21 mouse cellular contexts compared by ENCODE assay signal in genomic region chr13:81045345-81045744, GRCm38 (mm10).
DNase-seq lines count a peak whose midpoint lies in the region; ATAC-seq and TF ChIP-seq lines count a peak whose summit lies in the region.
"Had no signal": no experiment of that assay in that cellular context is flagged by ENCODE, and none has a peak within 500 bp of the region (broad histone marks: within the 10 kb centered on the region; RNA-seq: fewer than 3 reads in every experiment).

No protein-coding gene starts in this region.

- no peak for TF ChIP-seq CTCF in hindbrain, postnatal 0 days (IDR thresholded peaks at IDR 0.05; ENCODE audit: low read depth)
- TF ChIP-seq CTCF in liver, postnatal 0 days (IDR thresholded peaks at IDR 0.05; ENCODE audit: low read depth), result no peak

- no peak for DNase-seq in midbrain, embryonic 11.5 days (ENCODE audit: low spot score, missing footprints)
- DNase-seq in hindbrain, postnatal 0 days (ENCODE audit: low spot score), result peak; percentile 5
- no peak for DNase-seq in urinary bladder, adult 2 months (ENCODE audit: low spot score)
- no peak for DNase-seq in liver, postnatal 0 days
- DNase-seq: adrenal gland, postnatal 10 days; cerebellum, adult 9-10 months; gastrocnemius, postnatal 36 days; heart, postnatal 14 days; liver; lung, embryonic 14.5 days; lung, postnatal 4 days; right cerebral cortex, postnatal 25 days; thymus, postnatal 14 days had no signal

- no peaks in the 10 kb centered on the region for H3K4me1 ChIP-seq in forebrain, embryonic 15.5 days
- H3K4me1 ChIP-seq in forebrain, embryonic 12.5 days, result 0 out of 2 replicates have a peak, but pooled peaks cover 5% of the 10 kb centered on the region
- H3K4me1 ChIP-seq in midbrain, embryonic 13.5 days (replicated peaks), result peaks cover 4% of the 10 kb centered on the region; the same call in 1 of the 2 replicates
- H3K4me1 ChIP-seq in midbrain, embryonic 11.5 days (ENCODE audit: control insufficient read depth, insufficient read depth, low read length), result no peaks in the 10 kb centered on the region
- H3K4me1 ChIP-seq in hindbrain, postnatal 0 days (ENCODE audit: insufficient read depth, low read length), result no peaks in the 10 kb centered on the region
- no peaks in the 10 kb centered on the region for H3K4me1 ChIP-seq in neural tube, embryonic 15.5 days
- no peaks in the 10 kb centered on the region for H3K4me1 ChIP-seq in liver, postnatal 0 days (ENCODE audit: insufficient read depth)
- H3K4me1 ChIP-seq: heart, embryonic 10.5 days; intestine, embryonic 15.5 days; kidney, embryonic 15.5 days; midbrain, embryonic 12.5 days had no signal

- H3K4me3 ChIP-seq in forebrain, embryonic 15.5 days, result no peak overlapping the region
- no peak overlapping the region for H3K4me3 ChIP-seq in forebrain, embryonic 12.5 days (replicated peaks)
- H3K4me3 ChIP-seq in midbrain, embryonic 13.5 days (replicated peaks), result no peak overlapping the region
- H3K4me3 ChIP-seq in midbrain, embryonic 11.5 days (ENCODE audit: low read depth, low read length), result no peak overlapping the region
- H3K4me3 ChIP-seq in hindbrain, postnatal 0 days (ENCODE audit: low read length), result no peak overlapping the region
- H3K4me3 ChIP-seq in neural tube, embryonic 15.5 days (replicated peaks), result no peak overlapping the region
- no peak overlapping the region for H3K4me3 ChIP-seq in liver, postnatal 0 days (ENCODE audit: low read depth, low read length)
- H3K4me3 ChIP-seq: heart, embryonic 10.5 days; intestine, embryonic 15.5 days; kidney, embryonic 15.5 days; midbrain, embryonic 12.5 days had no signal

- no peak overlapping the region for H3K27ac ChIP-seq in forebrain, embryonic 15.5 days (replicated peaks)
- no peak overlapping the region for H3K27ac ChIP-seq in forebrain, embryonic 12.5 days
- no peak overlapping the region for H3K27ac ChIP-seq in midbrain, embryonic 13.5 days
- no peak overlapping the region for H3K27ac ChIP-seq in midbrain, embryonic 11.5 days (ENCODE audit: low read depth, low read length)
- H3K27ac ChIP-seq in hindbrain, postnatal 0 days, result no peak overlapping the region
- H3K27ac ChIP-seq in neural tube, embryonic 15.5 days (replicated peaks), result no peak overlapping the region
- H3K27ac ChIP-seq in liver, postnatal 0 days (ENCODE audit: low read depth), result no peak overlapping the region
- H3K27ac ChIP-seq: heart, embryonic 10.5 days; intestine, embryonic 15.5 days; kidney, embryonic 15.5 days; midbrain, embryonic 12.5 days had no signal

- no peaks in the 10 kb centered on the region for H3K27me3 ChIP-seq in forebrain, embryonic 15.5 days
- no peaks in the 10 kb centered on the region for H3K27me3 ChIP-seq in forebrain, embryonic 12.5 days
- no peaks in the 10 kb centered on the region for H3K27me3 ChIP-seq in midbrain, embryonic 13.5 days
- no peaks in the 10 kb centered on the region for H3K27me3 ChIP-seq in midbrain, embryonic 11.5 days (ENCODE audit: control insufficient read depth, insufficient read depth, low read length)
- H3K27me3 ChIP-seq in hindbrain, postnatal 0 days (ENCODE audit: insufficient read depth, low read length), result no peaks in the 10 kb centered on the region
- no peaks in the 10 kb centered on the region for H3K27me3 ChIP-seq in neural tube, embryonic 15.5 days (replicated peaks)
- H3K27me3 ChIP-seq in liver, postnatal 0 days (ENCODE audit: insufficient read depth, low read length), result no peaks in the 10 kb centered on the region
- H3K27me3 ChIP-seq: intestine, embryonic 15.5 days; kidney, embryonic 15.5 days; midbrain, embryonic 12.5 days had no signal

- no peak for TF ChIP-seq EP300 in liver, postnatal 0 days (IDR thresholded peaks at IDR 0.05; ENCODE audit: low read depth)

- H3K4me2 ChIP-seq in forebrain, embryonic 15.5 days (replicated peaks), result no peak overlapping the region
- no peak overlapping the region for H3K4me2 ChIP-seq in forebrain, embryonic 12.5 days
- no peak overlapping the region for H3K4me2 ChIP-seq in midbrain, embryonic 13.5 days (replicated peaks)
- no peak overlapping the region for H3K4me2 ChIP-seq in midbrain, embryonic 11.5 days
- H3K4me2 ChIP-seq in hindbrain, postnatal 0 days (ENCODE audit: low read depth, low read length), result no peak overlapping the region
- H3K4me2 ChIP-seq in neural tube, embryonic 15.5 days, result no peak overlapping the region
- H3K4me2 ChIP-seq in liver, postnatal 0 days (ENCODE audit: low read depth, low read length), result no peak overlapping the region
- H3K4me2 ChIP-seq: intestine, embryonic 15.5 days; kidney, embryonic 15.5 days; lung, embryonic 14.5 days; midbrain, embryonic 12.5 days had no signal

- H3K9ac ChIP-seq in forebrain, embryonic 15.5 days (replicated peaks), result no peak overlapping the region
- no peak overlapping the region for H3K9ac ChIP-seq in forebrain, embryonic 12.5 days
- H3K9ac ChIP-seq in midbrain, embryonic 13.5 days (replicated peaks), result no peak overlapping the region
- no peak overlapping the region for H3K9ac ChIP-seq in midbrain, embryonic 11.5 days (ENCODE audit: low read length)
- no peak overlapping the region for H3K9ac ChIP-seq in hindbrain, postnatal 0 days (replicated peaks; ENCODE audit: low read length)
- H3K9ac ChIP-seq in neural tube, embryonic 15.5 days (replicated peaks), result no peak overlapping the region
- no peak overlapping the region for H3K9ac ChIP-seq in liver, postnatal 0 days (replicated peaks)
- H3K9ac ChIP-seq: intestine, embryonic 15.5 days; kidney, embryonic 15.5 days; lung, embryonic 14.5 days; midbrain, embryonic 12.5 days had no signal

- no peaks in the 10 kb centered on the region for H3K9me3 ChIP-seq in forebrain, embryonic 15.5 days
- no peaks in the 10 kb centered on the region for H3K9me3 ChIP-seq in forebrain, embryonic 12.5 days
- no peaks in the 10 kb centered on the region for H3K9me3 ChIP-seq in midbrain, embryonic 13.5 days
- no peaks in the 10 kb centered on the region for H3K9me3 ChIP-seq in midbrain, embryonic 11.5 days (ENCODE audit: control insufficient read depth, low read length)
- H3K9me3 ChIP-seq in hindbrain, postnatal 0 days (ENCODE audit: low read length), result no peaks in the 10 kb centered on the region
- H3K9me3 ChIP-seq in neural tube, embryonic 15.5 days (replicated peaks), result no peaks in the 10 kb centered on the region
- H3K9me3 ChIP-seq in liver, postnatal 0 days (ENCODE audit: low read length), result no peaks in the 10 kb centered on the region
- H3K9me3 ChIP-seq: heart, embryonic 10.5 days; intestine, embryonic 15.5 days; kidney, embryonic 15.5 days; midbrain, embryonic 12.5 days had no signal

- no peaks in the 10 kb centered on the region for H3K36me3 ChIP-seq in forebrain, embryonic 15.5 days
- H3K36me3 ChIP-seq in forebrain, embryonic 12.5 days (replicated peaks), result no peaks in the 10 kb centered on the region
- H3K36me3 ChIP-seq in midbrain, embryonic 13.5 days, result no peaks in the 10 kb centered on the region
- H3K36me3 ChIP-seq in midbrain, embryonic 11.5 days (ENCODE audit: control insufficient read depth, insufficient read depth, low read length), result no peaks in the 10 kb centered on the region
- H3K36me3 ChIP-seq in hindbrain, postnatal 0 days (ENCODE audit: insufficient read depth, low read length), result no peaks in the 10 kb centered on the region
- no peaks in the 10 kb centered on the region for H3K36me3 ChIP-seq in neural tube, embryonic 15.5 days
- H3K36me3 ChIP-seq in liver, postnatal 0 days (replicated peaks; ENCODE audit: insufficient read depth, low read length), result no peaks in the 10 kb centered on the region
- H3K36me3 ChIP-seq: heart, embryonic 10.5 days; intestine, embryonic 15.5 days; kidney, embryonic 15.5 days; midbrain, embryonic 12.5 days had no signal

- ATAC-seq in forebrain, embryonic 15.5 days (replicated peaks), result peak; percentile 46
- ATAC-seq in forebrain, embryonic 12.5 days (ENCODE audit: low FRiP score), result no peak
- 0 out of 2 replicates have a peak, but pooled peaks have one; percentile 14 for ATAC-seq in midbrain, embryonic 13.5 days
- ATAC-seq in midbrain, embryonic 11.5 days (ENCODE audit: low FRiP score), result no peak
- ATAC-seq in hindbrain, postnatal 0 days, result no peak
- peak; percentile 76 for ATAC-seq in neural tube, embryonic 15.5 days (ENCODE audit: low FRiP score)
- no peak for ATAC-seq in liver, postnatal 0 days
- ATAC-seq: intestine, embryonic 15.5 days had no signal

- 25% methylated on average over 11 of the region's 11 CpGs for WGBS in forebrain, embryonic 15.5 days
- 50% methylated on average over 11 of the region's 11 CpGs for WGBS in forebrain, embryonic 12.5 days
- 71% methylated on average over 11 of the region's 11 CpGs for WGBS in midbrain, embryonic 13.5 days
- 86% methylated on average over 11 of the region's 11 CpGs for WGBS in midbrain, embryonic 11.5 days
- 59% methylated on average over 11 of the region's 11 CpGs for WGBS in hindbrain, postnatal 0 days
- 43% methylated on average over 11 of the region's 11 CpGs for WGBS in neural tube, embryonic 15.5 days
- 77% methylated on average over 11 of the region's 11 CpGs for WGBS in liver, postnatal 0 days (ENCODE audit: insufficient replicate concordance)

Comparison
In these comparisons a context has a peak if more than half of its experiments do, and no peak if none do; other contexts are left out.
1. ATAC-seq: peak in forebrain, embryonic 15.5 days (single experiment), midbrain, embryonic 13.5 days (single experiment) and neural tube, embryonic 15.5 days (single experiment); none in forebrain, embryonic 12.5 days (single experiment), midbrain, embryonic 11.5 days (single experiment), hindbrain, postnatal 0 days (single experiment) and liver, postnatal 0 days (single experiment).